Mouse (Mus musculus) liver, adult 10 weeks (tissue): ENCODE measurements around the gene Arhgef18. TPM values are rescaled to one million over a fixed set of nuclear protein-coding genes. Genes with fewer than 3 reads are reported as not detected.

Experiments used
- polyA plus RNA-seq: library from polyadenylated mRNA; stranded (reverse); fragments of 350-450 nt; fragmentation: Illumina TruSeq; extraction: RNeasy Lipid Tissue Mini Kit (QIAGEN cat#74804); gene quantifications from one replicate; pipeline ENCODE4 v1.2.3, GENCODE M21; 2014; ENCODE audit warnings: low read depth, low replicate concordance

Arhgef18 gene
- 4.3 TPM for polyA plus RNA-seq

GRCm38 (mm10) chr8:3392771-3393710 is at the start of gene Arhgef18:
TSS of gene Arhgef18 (plus strand) at chr8:3393006.

GRCm38 (mm10) chr8:3353189-3353810 is 39.5 kb upstream of the Arhgef18 start, which contains the start of gene A430078G23Rik:
TSS of gene A430078G23Rik (plus strand) at chr8:3353415.

GRCm38 (mm10) chr8:3467006-3467885 is 74.4 kb downstream of the Arhgef18 start, which contains the start of gene Pex11g:
TSS of gene Pex11g (minus strand) at chr8:3467680.

GRCm38 (mm10) chr8:3470562-3470961 is 77.8 kb downstream of the Arhgef18 start, which contains the start of gene Tex45:
TSS of gene Tex45 (plus strand) at chr8:3470862.

GRCm38 (mm10) chr8:3492901-3493844 is 100.4 kb downstream of the Arhgef18 start, which contains the start of gene Zfp358:
TSS of gene Zfp358 (plus strand) at chr8:3493138.

GRCm38 (mm10) chr8:3500235-3501090 is 107.7 kb downstream of the Arhgef18 start, which contains the start of gene Mcoln1:
TSS of gene Mcoln1 (plus strand) at chr8:3500457.

Other genes starting within 250 kb of the Arhgef18 start
- gene Insr, start 113.4 kb upstream of the Arhgef18 start, polyA plus RNA-seq = 60.9 TPM
- not detected for gene A430078G23Rik, start 39.6 kb upstream of the Arhgef18 start, polyA plus RNA-seq
- gene Pex11g, start 74.7 kb downstream of the Arhgef18 start, polyA plus RNA-seq = 5.9 TPM
- gene Tex45, start 77.9 kb downstream of the Arhgef18 start, polyA plus RNA-seq = not detected
- gene Zfp358, start 100.1 kb downstream of the Arhgef18 start, polyA plus RNA-seq = 2.8 TPM
- 12.2 TPM for gene Mcoln1, start 107.5 kb downstream of the Arhgef18 start, polyA plus RNA-seq
- 7.7 TPM for gene Pnpla6, start 122.4 kb downstream of the Arhgef18 start, polyA plus RNA-seq
- 2.6 TPM for gene C330021F23Rik, start 175.0 kb downstream of the Arhgef18 start, polyA plus RNA-seq
- 1.3 TPM for gene Camsap3, start 194.3 kb downstream of the Arhgef18 start, polyA plus RNA-seq
- 0.58 TPM for gene Xab2, start 228.3 kb downstream of the Arhgef18 start, polyA plus RNA-seq
- 26.2 TPM for gene Pet100, start 228.5 kb downstream of the Arhgef18 start, polyA plus RNA-seq
- not detected for gene Pcp2, start 232.5 kb downstream of the Arhgef18 start, polyA plus RNA-seq
- 13.2 TPM for gene Stxbp2, start 237.9 kb downstream of the Arhgef18 start, polyA plus RNA-seq